Mouse (Mus musculus) frontal cortex, postnatal 14 days (tissue): ENCODE measurements around the gene Olfr1451.
"Not testable (repeated sequence)": the region's sequence is repeated elsewhere in the genome, so short reads cannot be mapped to it uniquely, and the experiment has no call there.

Experiments
- DNase-seq, 2 experiments: peaks; one replicate each; pipeline ENCODE4 v3.0.0; 2022; ENCODE audit warnings: low spot score in 2 of 2

The Olfr1451 gene

DNA sequence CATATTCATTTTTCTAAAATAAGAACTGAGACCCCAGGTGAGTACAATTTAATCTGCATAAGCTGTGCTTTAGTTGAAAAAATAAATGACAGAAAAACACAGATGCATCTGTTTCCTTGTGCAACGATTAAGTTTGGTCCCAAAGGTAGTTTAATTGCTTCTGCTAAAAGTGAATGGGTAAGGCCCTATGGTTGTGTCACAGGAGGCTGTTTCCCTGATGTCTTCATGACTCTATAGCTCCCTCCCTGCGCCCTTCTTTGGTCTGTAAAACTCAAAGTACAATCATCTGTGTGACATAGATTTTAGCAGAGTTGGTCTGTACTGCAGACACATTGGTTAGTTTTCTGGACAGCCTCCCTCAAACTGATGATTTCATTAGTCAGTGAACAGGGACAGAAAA lies at the start of gene Olfr1451:
TSS of gene Olfr1451 (plus strand) at position 301 of the 400 bp plus-strand sequence.
- DNase-seq: no peak

DNA sequence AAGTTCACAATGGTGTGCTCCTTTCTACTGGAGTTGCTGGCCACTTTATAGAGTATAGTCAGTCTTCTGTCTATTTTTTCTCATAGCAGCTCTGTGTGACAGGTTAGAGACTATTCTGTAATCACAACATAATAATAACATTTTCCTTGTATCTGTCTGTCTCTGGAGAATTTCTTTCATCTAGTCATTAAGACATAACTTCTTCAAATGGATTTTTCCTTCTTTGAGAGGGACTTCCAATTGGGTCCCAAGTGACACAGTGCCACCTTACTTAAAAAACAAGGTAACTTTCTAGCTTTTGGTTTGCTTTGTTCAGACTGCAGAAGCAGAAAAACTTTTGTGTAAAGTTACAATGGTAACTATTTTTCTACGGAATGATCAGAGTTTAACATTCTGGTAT lies 44.9 kb upstream of the Olfr1451 start, which contains the start of gene Olfr1450:
TSS of gene Olfr1450 (plus strand) at position 301 of the 400 bp plus-strand sequence.
- DNase-seq: no peak

DNA sequence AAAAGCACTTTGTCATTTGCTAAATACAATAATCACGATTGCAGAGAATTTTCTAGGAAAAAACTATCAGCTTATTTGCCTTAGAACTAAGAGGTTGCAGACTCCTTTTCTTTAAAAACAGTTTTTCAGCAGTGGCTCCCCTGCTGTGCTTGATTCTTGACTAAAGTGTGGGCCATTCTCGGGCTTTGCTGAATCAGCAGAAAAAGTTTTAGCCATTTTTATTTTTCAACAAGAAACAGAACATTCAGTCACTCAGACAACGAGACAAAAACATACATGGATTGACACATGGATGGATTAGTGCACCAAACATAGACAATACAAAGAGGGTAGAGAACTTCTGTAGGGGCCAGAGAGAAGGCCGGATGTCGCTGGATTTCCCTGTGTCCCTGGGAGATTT lies 24.7 kb upstream of the Olfr1451 start:
- DNase-seq: not testable (repeated sequence)

DNA sequence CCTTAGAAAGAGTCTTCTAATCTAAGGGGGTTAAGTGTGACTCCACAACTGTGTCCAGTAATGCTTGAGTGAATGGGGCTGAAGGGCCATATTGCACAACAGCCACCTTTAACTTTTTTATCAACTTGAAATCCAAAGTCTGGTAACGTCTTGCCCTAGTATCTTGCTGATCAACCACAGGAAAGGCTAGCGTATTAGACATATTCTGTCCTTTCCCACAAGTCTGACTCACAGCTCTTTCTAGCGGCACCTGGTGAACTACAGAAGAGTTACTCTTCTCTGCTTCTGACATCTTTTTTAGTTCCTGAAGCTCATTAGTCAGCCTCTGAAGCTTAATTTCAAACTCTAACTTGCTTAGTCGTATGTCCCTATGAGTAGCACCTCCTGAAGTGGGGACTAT lies 2.5 kb upstream of the Olfr1451 start:
- not testable (repeated sequence) for DNase-seq

DNA sequence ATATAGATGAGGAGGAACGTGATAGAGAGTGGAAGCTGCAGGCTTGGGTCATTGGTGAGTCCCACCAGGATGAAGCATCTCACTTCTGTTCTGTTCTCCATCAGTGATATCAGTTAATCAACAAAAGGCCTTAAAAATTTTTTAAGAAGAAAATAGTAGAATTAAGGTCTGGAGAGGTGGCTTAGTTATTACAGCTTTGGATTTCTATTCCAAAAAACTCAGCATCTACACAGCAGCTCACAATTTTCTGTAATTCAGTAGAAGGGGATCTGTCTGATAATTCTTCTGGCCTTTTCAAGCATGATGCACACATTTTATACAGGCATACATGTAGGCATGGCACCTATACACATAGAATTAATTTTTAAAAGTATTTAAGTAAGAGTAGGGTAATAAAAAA lies 33.4 kb downstream of the Olfr1451 start, which contains the start of gene Olfr1453:
TSS of gene Olfr1453 (minus strand) at position 101 of the 400 bp plus-strand sequence.
- no peak for DNase-seq
